23 mouse cellular contexts compared by ENCODE assay signal in the genomic region with DNA sequence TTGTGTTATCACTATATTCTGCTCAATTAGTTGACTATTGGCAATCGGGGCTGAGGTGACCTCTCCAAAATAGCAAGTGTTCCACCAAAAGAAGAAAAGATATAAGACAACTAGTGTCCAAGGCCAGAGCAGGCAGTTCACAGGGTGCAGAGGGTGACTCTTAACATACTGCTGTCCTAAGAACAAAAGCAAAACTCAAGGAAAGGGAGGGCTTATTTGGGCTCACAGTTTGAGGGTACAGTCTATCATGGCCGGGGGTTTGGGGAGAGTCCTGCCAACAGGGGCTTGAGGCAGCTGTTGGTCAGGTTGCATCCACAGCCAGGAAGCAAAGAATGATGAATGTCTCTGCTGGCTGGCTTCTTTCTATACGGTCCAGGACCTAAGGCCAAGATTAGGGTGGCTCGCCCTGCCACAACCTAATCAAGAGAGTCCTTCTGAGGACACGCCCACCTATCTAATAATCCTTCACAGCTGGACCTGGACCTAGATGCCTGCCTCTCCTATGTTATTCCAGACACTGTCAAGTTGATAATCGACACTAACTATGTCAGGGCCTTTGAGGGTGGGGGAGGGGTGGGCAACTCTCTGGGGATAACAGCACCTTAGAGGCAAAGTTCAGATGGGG. TPM values are rescaled to one million over a fixed set of nuclear protein-coding genes. Genes with fewer than 3 reads are reported as not detected.
DNase-seq lines count a peak whose midpoint lies in the region; ATAC-seq and TF ChIP-seq lines count a peak whose summit lies in the region.
"Had no signal": no experiment of that assay in that cellular context is flagged by ENCODE, and none has a peak within 500 bp of the region (broad histone marks: within the 10 kb centered on the region; RNA-seq: fewer than 3 reads in every experiment).

No protein-coding gene starts in this region.

- H3K9ac ChIP-seq in limb, embryonic 14.5 days (ENCODE audit: low read depth, low read length, severe bottlenecking) = no peak overlapping the region
- H3K9ac ChIP-seq in liver, embryonic 16.5 days (ENCODE audit: low read depth, low read length) = no peak overlapping the region
- H3K9ac ChIP-seq: forebrain, embryonic 15.5 days; hindbrain, embryonic 12.5 days; limb, embryonic 15.5 days; midbrain, embryonic 12.5 days had no signal

- H3K27me3 ChIP-seq in limb, embryonic 14.5 days (ENCODE audit: control insufficient read depth, insufficient read depth, low read length) = no peaks in the 10 kb centered on the region
- no peaks in the 10 kb centered on the region for H3K27me3 ChIP-seq in limb, embryonic 10.5 days (ENCODE audit: low read depth, poor library complexity, severe bottlenecking)
- no peaks in the 10 kb centered on the region for H3K27me3 ChIP-seq in liver, embryonic 16.5 days (ENCODE audit: control insufficient read depth, insufficient read depth, low read depth, low read length)
- no peaks in the 10 kb centered on the region for H3K27me3 ChIP-seq in forebrain, embryonic 10.5 days (ENCODE audit: poor library complexity, severe bottlenecking)
- H3K27me3 ChIP-seq: forebrain, embryonic 15.5 days; hindbrain, embryonic 12.5 days; limb, embryonic 15.5 days; midbrain, embryonic 12.5 days had no signal

- no peaks in the 10 kb centered on the region for H3K4me1 ChIP-seq in limb, embryonic 14.5 days (ENCODE audit: control insufficient read depth, insufficient read depth, low read length)
- peaks cover 5% of the 10 kb centered on the region; the same call in 1 of the 2 replicates for H3K4me1 ChIP-seq in limb, embryonic 10.5 days
- H3K4me1 ChIP-seq in liver, embryonic 16.5 days (ENCODE audit: control insufficient read depth, low read depth, low read length) = peaks cover 24% of the 10 kb centered on the region
- peaks cover 17% of the 10 kb centered on the region for H3K4me1 ChIP-seq in forebrain, embryonic 10.5 days
- H3K4me1 ChIP-seq: forebrain, embryonic 15.5 days; limb, embryonic 15.5 days had no signal

- no peak overlapping the region for H3K27ac ChIP-seq in limb, embryonic 14.5 days (replicated peaks; ENCODE audit: low read depth, low read length)
- no peak overlapping the region for H3K27ac ChIP-seq in limb, embryonic 10.5 days
- H3K27ac ChIP-seq in liver, embryonic 16.5 days (ENCODE audit: low read length) = peak overlapping the region; percentile 77
- no peak overlapping the region for H3K27ac ChIP-seq in forebrain, embryonic 10.5 days
- H3K27ac ChIP-seq: forebrain, embryonic 15.5 days; hindbrain, embryonic 12.5 days; limb, embryonic 15.5 days; midbrain, embryonic 12.5 days had no signal

- no peaks in the 10 kb centered on the region for H3K36me3 ChIP-seq in limb, embryonic 14.5 days (ENCODE audit: control insufficient read depth, insufficient read depth, low read length)
- no peaks in the 10 kb centered on the region for H3K36me3 ChIP-seq in limb, embryonic 10.5 days
- H3K36me3 ChIP-seq in liver, embryonic 16.5 days (ENCODE audit: control insufficient read depth, insufficient read depth) = no peaks in the 10 kb centered on the region
- no peaks in the 10 kb centered on the region for H3K36me3 ChIP-seq in forebrain, embryonic 10.5 days (replicated peaks)
- H3K36me3 ChIP-seq: forebrain, embryonic 15.5 days; hindbrain, embryonic 12.5 days; limb, embryonic 15.5 days; midbrain, embryonic 12.5 days had no signal

- whole genome bisulfite sequencing in limb, embryonic 14.5 days = 77% methylated on average over 6 of the region's 6 CpGs
- WGBS in limb, embryonic 10.5 days = 83% methylated on average over 6 of the region's 6 CpGs
- 34% methylated on average over 6 of the region's 6 CpGs for WGBS in liver, embryonic 16.5 days (ENCODE audit: insufficient replicate concordance)
- WGBS in forebrain, embryonic 10.5 days = 82% methylated on average over 6 of the region's 6 CpGs

- H3K4me2 ChIP-seq in limb, embryonic 14.5 days (replicated peaks; ENCODE audit: low read depth, low read length, severe bottlenecking) = no peak overlapping the region
- peak overlapping the region; percentile 50 for H3K4me2 ChIP-seq in liver, embryonic 16.5 days (ENCODE audit: low read depth, low read length)
- H3K4me2 ChIP-seq: forebrain, embryonic 15.5 days; hindbrain, embryonic 12.5 days; limb, embryonic 15.5 days; midbrain, embryonic 12.5 days had no signal

- peak; percentile 1 for DNase-seq in limb, embryonic 14.5 days (ENCODE audit: low spot score)
- DNase-seq in limb, embryonic 10.5 days (ENCODE audit: low spot score) = no peak
- peak; percentile 68 for DNase-seq in c-Kit-negative CD71-positive TER-119-positive erythroid progenitor cells, embryonic 14.5 days (ENCODE audit: low read depth, low spot score)
- no peak for DNase-seq in natural killer cell, adult 2 months (ENCODE audit: low spot score in 2 of 2)
- DNase-seq in forebrain, embryonic 10.5 days (ENCODE audit: extremely low spot score, low spot score) = no peak
- DNase-seq: adrenal gland, postnatal 36 days; cerebellum, postnatal 14 days; kidney, adult 18-20 months; kidney, postnatal 14 days; lung, postnatal 14 days; retina, postnatal 1 day; thymus, postnatal 4 days had no signal

- no peak for ATAC-seq in limb, embryonic 14.5 days (ENCODE audit: low FRiP score, low read depth)
- peak; percentile 97 for ATAC-seq in erythroid progenitor cell, adult 5-6 weeks (replicated peaks; ENCODE audit: low FRiP score, poor library complexity, severe bottlenecking)
- ATAC-seq in liver, embryonic 16.5 days (ENCODE audit: low read depth) = peak; percentile 99
- no peak for ATAC-seq in megakaryocyte, adult 5-6 weeks (ENCODE audit: poor library complexity, severe bottlenecking)
- ATAC-seq: forebrain, embryonic 15.5 days had no signal

- H3K9me3 ChIP-seq in limb, embryonic 14.5 days (ENCODE audit: control insufficient read depth, low read length) = no peaks in the 10 kb centered on the region
- no peaks in the 10 kb centered on the region for H3K9me3 ChIP-seq in limb, embryonic 10.5 days (replicated peaks)
- no peaks in the 10 kb centered on the region for H3K9me3 ChIP-seq in liver, embryonic 16.5 days (replicated peaks; ENCODE audit: control insufficient read depth, low read length)
- H3K9me3 ChIP-seq in forebrain, embryonic 10.5 days = no peaks in the 10 kb centered on the region
- H3K9me3 ChIP-seq: forebrain, embryonic 15.5 days; hindbrain, embryonic 12.5 days; limb, embryonic 15.5 days; midbrain, embryonic 12.5 days had no signal

- TF ChIP-seq POLR2A in limb, embryonic 14.5 days (IDR thresholded peaks at IDR 0.05; ENCODE audit: borderline replicate concordance, extremely low read depth, insufficient read depth, insufficient read length) = no peak

- H3K4me3 ChIP-seq in limb, embryonic 14.5 days (replicated peaks; ENCODE audit: low read length) = no peak overlapping the region
- H3K4me3 ChIP-seq in limb, embryonic 10.5 days = no peak overlapping the region
- peak overlapping the region; percentile 7; the same call in 1 of the 2 replicates for H3K4me3 ChIP-seq in liver, embryonic 16.5 days (ENCODE audit: low read depth, low read length)
- H3K4me3 ChIP-seq in forebrain, embryonic 10.5 days = no peak overlapping the region
- H3K4me3 ChIP-seq: forebrain, embryonic 15.5 days; hindbrain, embryonic 12.5 days; limb, embryonic 15.5 days; midbrain, embryonic 12.5 days had no signal

RNA-seq across cellular contexts. Expression of a gene that starts 8.2 kb away (rescaled TPM):
- polyA plus RNA-seq in limb, embryonic 14.5 days (2012; rRNA removed) = 24.8 and 28.7 TPM in 2 replicates
- 12.3 and 17.5 TPM in 2 replicates for polyA plus RNA-seq in limb, embryonic 14.5 days (2014; fragmentation: Nextera tagmentation; extraction: Ambion mirVana)
- polyA plus RNA-seq in limb, embryonic 10.5 days (2016; fragmentation: Nextera tagmentation; extraction: Ambion mirVana) = 4.9 and 6.5 TPM in 2 replicates
- 18.4 and 20.5 TPM in 2 replicates for total RNA-seq in erythroid progenitor cell, adult 5-6 weeks (2015; ENCODE audit: low replicate concordance)
- 9.8 and 42.0 TPM in 2 replicates for total RNA-seq in erythroid progenitor cell, adult 5-6 weeks (2017; ENCODE audit: low replicate concordance)
- 54.3 and 56.7 TPM in 2 replicates for polyA plus RNA-seq in liver, embryonic 16.5 days (2015; fragmentation: Nextera tagmentation; extraction: Ambion mirVana)
- total RNA-seq in megakaryocyte, adult 5-6 weeks (2015) = 4.7 and 5.9 TPM in 2 replicates
- 1.8 and 4.7 TPM in 2 replicates for total RNA-seq in megakaryocyte, adult 5-6 weeks (2017)
- polyA plus RNA-seq in forebrain, embryonic 10.5 days (2016; fragmentation: Nextera tagmentation; extraction: Ambion mirVana) = 7.3 and 8.3 TPM in 2 replicates

RNA-seq across cellular contexts. Expression of a gene that starts 14.6 kb away (rescaled TPM):
- 1,684 and 2,799 TPM in 2 replicates for polyA plus RNA-seq in limb, embryonic 14.5 days (2012; rRNA removed)
- polyA plus RNA-seq in limb, embryonic 14.5 days (2014; fragmentation: Nextera tagmentation; extraction: Ambion mirVana) = 1,598 and 1,615 TPM in 2 replicates
- 3,225 and 4,131 TPM in 2 replicates for polyA plus RNA-seq in limb, embryonic 10.5 days (2016; fragmentation: Nextera tagmentation; extraction: Ambion mirVana)
- 49.4 and 54.9 TPM in 2 replicates for total RNA-seq in erythroid progenitor cell, adult 5-6 weeks (2015; ENCODE audit: low replicate concordance)
- total RNA-seq in erythroid progenitor cell, adult 5-6 weeks (2017; ENCODE audit: low replicate concordance) = 14.8 and 26.6 TPM in 2 replicates
- 906 and 964 TPM in 2 replicates for polyA plus RNA-seq in liver, embryonic 16.5 days (2015; fragmentation: Nextera tagmentation; extraction: Ambion mirVana)
- 68.9 and 73.4 TPM in 2 replicates for total RNA-seq in megakaryocyte, adult 5-6 weeks (2015)
- total RNA-seq in megakaryocyte, adult 5-6 weeks (2017) = 87.4 and 123 TPM in 2 replicates
- 3,631 and 3,763 TPM in 2 replicates for polyA plus RNA-seq in forebrain, embryonic 10.5 days (2016; fragmentation: Nextera tagmentation; extraction: Ambion mirVana)

RNA-seq across cellular contexts. Expression of a gene that starts 23.1 kb away (rescaled TPM):
- polyA plus RNA-seq in limb, embryonic 14.5 days (2012; rRNA removed) = 0.08 TPM in 1 of 2 replicates, not detected in the other
- polyA plus RNA-seq in limb, embryonic 14.5 days (2014; fragmentation: Nextera tagmentation; extraction: Ambion mirVana) = not detected in 2 replicates
- not detected in 2 replicates for polyA plus RNA-seq in limb, embryonic 10.5 days (2016; fragmentation: Nextera tagmentation; extraction: Ambion mirVana)
- not detected in 2 replicates for total RNA-seq in erythroid progenitor cell, adult 5-6 weeks (2015; ENCODE audit: low replicate concordance)
- not detected in 2 replicates for total RNA-seq in erythroid progenitor cell, adult 5-6 weeks (2017; ENCODE audit: low replicate concordance)
- polyA plus RNA-seq in liver, embryonic 16.5 days (2015; fragmentation: Nextera tagmentation; extraction: Ambion mirVana) = not detected in 2 replicates
- not detected in 2 replicates for total RNA-seq in megakaryocyte, adult 5-6 weeks (2015)
- not detected in 2 replicates for total RNA-seq in megakaryocyte, adult 5-6 weeks (2017)
- not detected in 2 replicates for polyA plus RNA-seq in forebrain, embryonic 10.5 days (2016; fragmentation: Nextera tagmentation; extraction: Ambion mirVana)
- total RNA-seq: adrenal gland, postnatal 36 days; ES-E14; granulocyte monocyte progenitor cell, adult 5-6 weeks; neutrophil, adult 5-6 weeks had no signal
- polyA plus RNA-seq: forebrain, embryonic 15.5 days; heart, embryonic 16.5 days; hindbrain, embryonic 12.5 days; limb, embryonic 15.5 days; midbrain, embryonic 12.5 days had no signal

RNA-seq across cellular contexts. Expression of a gene that starts 47.0 kb away (rescaled TPM):
- 27.0 and 30.0 TPM in 2 replicates for polyA plus RNA-seq in limb, embryonic 14.5 days (2012; rRNA removed)
- polyA plus RNA-seq in limb, embryonic 14.5 days (2014; fragmentation: Nextera tagmentation; extraction: Ambion mirVana) = 22.3 and 25.7 TPM in 2 replicates
- polyA plus RNA-seq in limb, embryonic 10.5 days (2016; fragmentation: Nextera tagmentation; extraction: Ambion mirVana) = 1.7 and 3.8 TPM in 2 replicates
- 25.6 and 29.3 TPM in 2 replicates for total RNA-seq in erythroid progenitor cell, adult 5-6 weeks (2015; ENCODE audit: low replicate concordance)
- 18.0 and 25.6 TPM in 2 replicates for total RNA-seq in erythroid progenitor cell, adult 5-6 weeks (2017; ENCODE audit: low replicate concordance)
- polyA plus RNA-seq in liver, embryonic 16.5 days (2015; fragmentation: Nextera tagmentation; extraction: Ambion mirVana) = 181 and 217 TPM in 2 replicates
- total RNA-seq in megakaryocyte, adult 5-6 weeks (2015) = 0.78 TPM in 1 of 2 replicates, not detected in the other
- total RNA-seq in megakaryocyte, adult 5-6 weeks (2017) = not detected in 2 replicates
- 3.8 and 4.4 TPM in 2 replicates for polyA plus RNA-seq in forebrain, embryonic 10.5 days (2016; fragmentation: Nextera tagmentation; extraction: Ambion mirVana)
- total RNA-seq: granulocyte monocyte progenitor cell, adult 5-6 weeks; neutrophil, adult 5-6 weeks had no signal

RNA-seq across cellular contexts. Expression of a gene that starts 47.8 kb away (rescaled TPM):
- polyA plus RNA-seq in limb, embryonic 14.5 days (2012; rRNA removed) = 6.7 and 9.0 TPM in 2 replicates
- 2.2 and 3.0 TPM in 2 replicates for polyA plus RNA-seq in limb, embryonic 14.5 days (2014; fragmentation: Nextera tagmentation; extraction: Ambion mirVana)
- polyA plus RNA-seq in limb, embryonic 10.5 days (2016; fragmentation: Nextera tagmentation; extraction: Ambion mirVana) = 3.1 and 3.8 TPM in 2 replicates
- total RNA-seq in erythroid progenitor cell, adult 5-6 weeks (2015; ENCODE audit: low replicate concordance) = not detected in 2 replicates
- not detected in 2 replicates for total RNA-seq in erythroid progenitor cell, adult 5-6 weeks (2017; ENCODE audit: low replicate concordance)
- 0.50 and 0.85 TPM in 2 replicates for polyA plus RNA-seq in liver, embryonic 16.5 days (2015; fragmentation: Nextera tagmentation; extraction: Ambion mirVana)
- total RNA-seq in megakaryocyte, adult 5-6 weeks (2015) = 0.41 and 0.89 TPM in 2 replicates
- total RNA-seq in megakaryocyte, adult 5-6 weeks (2017) = not detected in 2 replicates
- polyA plus RNA-seq in forebrain, embryonic 10.5 days (2016; fragmentation: Nextera tagmentation; extraction: Ambion mirVana) = 1.8 and 2.4 TPM in 2 replicates

Comparison
In these comparisons a context has a peak if more than half of its experiments do, and no peak if none do; other contexts are left out.
1. DNase-seq: peak in limb, embryonic 14.5 days (single experiment) and c-Kit-negative CD71-positive TER-119-positive erythroid progenitor cells, embryonic 14.5 days (single experiment); none in limb, embryonic 10.5 days (single experiment), natural killer cell, adult 2 months (0 of 2) and forebrain, embryonic 10.5 days (single experiment).
2. ATAC-seq: peak in erythroid progenitor cell, adult 5-6 weeks (single experiment) and liver, embryonic 16.5 days (single experiment); none in limb, embryonic 14.5 days (single experiment) and megakaryocyte, adult 5-6 weeks (single experiment).